Mouse (Mus musculus) small intestine, adult 2 months (tissue): ENCODE data around the gene Gm20388.

Experiments
- CTCF ChIP-seq: fragments of 200-500 bp; IDR thresholded peaks from 2 replicates; pipeline ENCODE4 v1.5.1; 2012; ENCODE audit warnings: low read depth, mild to moderate bottlenecking, control low read depth, inconsistent platforms, low read length, moderate library complexity, mixed read lengths; ENCODE audit not compliant: insufficient replicate concordance, insufficient read length; ENCODE audit errors: extremely low read depth
- POLR2A ChIP-seq: fragments of 200-500 bp; IDR thresholded peaks from 2 replicates; pipeline ENCODE4 v1.6.1; 2012; ENCODE audit warnings: low read depth, mild to moderate bottlenecking, control low read depth, inconsistent platforms, low read length, moderate library complexity

DNA sequence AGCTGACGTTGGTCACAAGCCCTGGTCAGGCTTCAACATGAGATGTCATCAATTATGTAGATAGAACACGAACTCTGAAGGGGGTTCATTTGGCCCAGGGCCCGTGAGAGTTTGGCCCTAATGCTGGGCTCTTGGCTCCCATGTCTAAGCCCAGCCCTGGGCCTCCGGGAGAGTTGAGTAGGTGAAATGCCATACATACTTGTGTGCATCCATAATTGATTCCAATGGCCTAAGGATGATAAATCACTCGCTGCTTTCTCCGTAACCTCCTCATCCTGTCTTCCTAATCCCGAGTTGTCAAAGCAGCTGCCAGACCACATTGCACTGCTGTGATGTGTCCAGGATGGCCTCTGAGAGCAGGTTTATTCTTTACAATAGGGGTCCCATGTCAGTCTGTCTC, 2146.2 kb downstream of the Gm20388 start:
- TF ChIP-seq CTCF (no peak), POLR2A (no peak)
